18 mouse cellular contexts compared by ENCODE assay signal in genomic region chr6:145448361-145448760, GRCm38 (mm10).
"Had no signal": no experiment of that assay in that cellular context is flagged by ENCODE, and none has a peak within 500 bp of the region (broad histone marks: within the 10 kb centered on the region; RNA-seq: fewer than 3 reads in every experiment).

No protein-coding gene starts in this region.

- H3K27me3 ChIP-seq: limb, embryonic 13.5 days; liver, embryonic 13.5 days; neural tube, embryonic 12.5 days; neural tube, embryonic 15.5 days; stomach, embryonic 15.5 days had no signal

- H3K9me3 ChIP-seq: limb, embryonic 13.5 days; liver, embryonic 13.5 days; midbrain, embryonic 10.5 days; neural tube, embryonic 12.5 days; neural tube, embryonic 15.5 days; stomach, embryonic 15.5 days had no signal

- H3K4me1 ChIP-seq: liver, embryonic 13.5 days; megakaryocyte, embryonic 14.5 days; midbrain, embryonic 10.5 days; neural tube, embryonic 12.5 days had no signal

- H3K9ac ChIP-seq: limb, embryonic 13.5 days; liver, embryonic 13.5 days; neural tube, embryonic 12.5 days; neural tube, embryonic 15.5 days; stomach, embryonic 15.5 days had no signal

- DNase-seq: kidney, adult 11 months; kidney, adult 9 months; kidney, postnatal 25 days; left cerebral cortex, postnatal 4 days; liver, embryonic 13.5 days; lung, adult 2 months; lung, postnatal 36 days; midbrain, embryonic 14.5 days; retina, postnatal 1 day; right cerebral cortex, postnatal 25 days; spleen, adult 18-20 months; thymus, postnatal 25 days had no signal

- H3K36me3 ChIP-seq: limb, embryonic 13.5 days; liver, embryonic 13.5 days; midbrain, embryonic 10.5 days; neural tube, embryonic 12.5 days; neural tube, embryonic 15.5 days; stomach, embryonic 15.5 days had no signal

- H3K27ac ChIP-seq: limb, embryonic 13.5 days; liver, embryonic 13.5 days; midbrain, embryonic 10.5 days; neural tube, embryonic 12.5 days; neural tube, embryonic 15.5 days; stomach, embryonic 15.5 days had no signal

- H3K4me2 ChIP-seq: limb, embryonic 13.5 days; liver, embryonic 13.5 days; neural tube, embryonic 12.5 days; neural tube, embryonic 15.5 days; stomach, embryonic 15.5 days had no signal

- H3K4me3 ChIP-seq: limb, embryonic 13.5 days; liver, embryonic 13.5 days; megakaryocyte, embryonic 14.5 days; midbrain, embryonic 10.5 days; neural tube, embryonic 12.5 days; neural tube, embryonic 15.5 days; stomach, embryonic 15.5 days had no signal
